Mouse (Mus musculus) central nervous system, embryonic 14 days (tissue): ENCODE results near the gene Nkx2-9. TPM values are rescaled to one million over a fixed set of nuclear protein-coding genes. Genes with fewer than 3 reads are reported as not detected.

Source experiments
- polyA plus RNA-seq: library from polyadenylated mRNA; depleted of rRNA; stranded (reverse); fragments of >200 nt; gene quantifications from 2 replicates; pipeline ENCODE4 v1.2.3, GENCODE M21; 2012; rRNA removed

The Nkx2-9 gene
- 0.10 and 0.13 TPM in 2 replicates for polyA plus RNA-seq

GRCm38 (mm10) chr12:56612761-56613437 lies at the start of gene Nkx2-9:
Gene Nkx2-9, minus strand, starts transcription at chr12:56613284.

Other genes with a start within 250 kb of the Nkx2-9 start
- gene Nkx2-1, start 76.4 kb downstream of the Nkx2-9 start, polyA plus RNA-seq, result 24.5 and 51.1 TPM in 2 replicates
- 0.06 and 3.4 TPM in 2 replicates for gene Pax9, start 78.5 kb upstream of the Nkx2-9 start, polyA plus RNA-seq